ENCODE assay signal across 12 mouse cellular contexts in the genomic region with DNA sequence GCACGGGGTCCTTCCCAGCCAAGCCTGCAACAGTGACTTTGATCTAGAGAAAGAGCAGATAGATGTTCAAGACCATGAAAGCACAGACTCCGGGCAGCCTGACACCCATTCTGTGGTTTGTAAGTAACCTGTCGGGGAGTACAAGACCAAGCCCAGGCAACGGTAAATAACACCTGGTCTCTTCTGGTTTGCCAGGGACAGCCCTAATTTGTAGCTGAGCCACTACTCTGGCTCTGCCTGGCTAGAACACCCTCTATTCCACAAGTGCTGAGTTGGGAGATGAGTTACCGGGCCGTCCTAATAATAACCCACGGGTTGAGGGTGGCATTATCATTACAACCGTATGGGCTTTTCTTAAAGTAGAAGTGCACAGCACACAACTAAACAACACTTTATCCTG. TPM values are rescaled to one million over a fixed set of nuclear protein-coding genes. Genes with fewer than 3 reads are reported as not detected.
"Had no signal": no experiment of that assay in that cellular context is flagged by ENCODE, and none has a peak within 500 bp of the region (broad histone marks: within the 10 kb centered on the region; RNA-seq: fewer than 3 reads in every experiment).

No protein-coding gene starts in this region.

- DNase-seq: kidney, postnatal 10 days; kidney, postnatal 36 days; layer of hippocampus, postnatal 36 days; liver, embryonic 13.5 days; lung, adult 2 months; lung, postnatal 14 days; lung, postnatal 4 days; midbrain, embryonic 14.5 days; spleen, adult 18-20 months; thymus, postnatal 25 days had no signal

RNA-seq across cellular contexts. Expression of gene Tnfrsf9, which starts 7.3 kb away (rescaled TPM):
- total RNA-seq: megakaryocyte progenitor cell, adult 5-6 weeks; midbrain, postnatal 0 days had no signal
